Mouse (Mus musculus) liver, adult 2 months (tissue): Measurements from ENCODE around the gene Prune2.

ENCODE experiments used
- CTCF ChIP-seq: fragments of 200-500 bp; IDR thresholded peaks from 2 replicates; pipeline ENCODE4 v1.5.1; 2011; ENCODE audit warnings: low read depth, low read length, control low read depth
- POLR2A ChIP-seq: fragments of 200-500 bp; IDR thresholded peaks from 2 replicates; pipeline ENCODE4 v1.6.1; 2011; ENCODE audit warnings: low read length, control low read depth; ENCODE audit not compliant: insufficient read depth; ENCODE audit errors: extremely low read depth

DNA sequence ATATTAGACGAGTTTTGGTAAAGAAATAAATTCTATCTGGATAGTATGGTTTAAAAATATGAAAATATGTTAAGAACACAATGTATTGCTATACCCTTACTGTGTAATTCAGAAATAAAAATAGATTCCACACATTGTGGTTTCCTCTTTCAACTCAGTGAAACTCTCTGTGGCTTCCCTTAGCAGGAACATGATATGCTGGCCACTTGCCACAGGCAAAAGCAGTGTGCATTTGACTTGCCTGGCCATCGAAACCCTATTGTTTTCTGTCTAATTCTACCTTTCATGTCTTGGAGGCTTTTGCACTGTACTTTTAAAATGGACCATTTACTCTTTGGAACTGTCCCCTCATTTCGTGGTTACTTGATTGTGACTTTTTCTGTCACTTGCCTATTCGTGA lies 267.9 kb downstream of the Prune2 start:
- TF ChIP-seq CTCF (no peak), POLR2A (no peak)
